Mouse (Mus musculus) liver, embryonic 14.5 days (tissue): Measurements from ENCODE around the gene Prox2. TPM values are rescaled to one million over a fixed set of nuclear protein-coding genes. Genes with fewer than 3 reads are reported as not detected.
A peak's percentile ranks its signal among the peaks of the same experiment; 100 is the strongest.

Experiments used
- ATAC-seq: fragments of 200-750 bp; cut with Nextera tagmentation; 2 replicates; pipeline ENCODE4 v1.8.0; 2017; ENCODE audit warnings: moderate number of reproducible peaks, mild to moderate bottlenecking, moderate library complexity; ENCODE audit not compliant: insufficient read depth
- DNase-seq, 3 experiments: peaks; one replicate each; pipeline ENCODE4 v3.0.0-alpha.2; 2012 to 2013; ENCODE audit warnings: low read depth in 3 of 3, low spot score in 3 of 3
- H3K27ac ChIP-seq: fragments of 300-500 bp; sonication (generic); 2 replicates; pipeline ENCODE4 v1.5.1; 2014; ENCODE audit warnings: moderate library complexity, mild to moderate bottlenecking, control low read depth, inconsistent platforms
- H3K27me3 ChIP-seq: fragments of 300-500 bp; sonication (generic); 2 replicates; pipeline ENCODE4 v1.6.1; 2014; ENCODE audit warnings: mild to moderate bottlenecking, low read length, moderate library complexity; ENCODE audit not compliant: control insufficient read depth, insufficient read depth
- H3K36me3 ChIP-seq: fragments of 300-500 bp; sonication (generic); replicated peaks from 2 replicates; pipeline ENCODE4 v1.6.1; 2014; ENCODE audit warnings: low read depth; ENCODE audit not compliant: control insufficient read depth, insufficient read depth
- H3K4me1 ChIP-seq, 2 experiments: fragments of 200-500 bp in 1 of 2; fragments of 300-500 bp in 1 of 2; sonication (generic) in 1 of 2; replicated peaks; 2 replicates each; pipeline ENCODE4 v1.6.1; 2012 to 2014; ENCODE audit warnings: antibody characterized with exemption in 1 of 2, inconsistent platforms in 1 of 2, low read length in 1 of 2; ENCODE audit not compliant: control insufficient read depth in 2 of 2, insufficient read depth in 2 of 2
- H3K4me2 ChIP-seq: fragments of 300-500 bp; sonication (generic); 2 replicates; pipeline ENCODE4 v1.6.1; 2014; ENCODE audit warnings: low read depth, mild to moderate bottlenecking, control low read depth, moderate library complexity
- H3K4me3 ChIP-seq, 2 experiments: fragments of 200-500 bp in 1 of 2; fragments of 300-500 bp in 1 of 2; sonication (generic) in 1 of 2; 2 replicates each; pipeline ENCODE4 v1.5.1; 2012 to 2014; ENCODE audit warnings: low read depth in 2 of 2, low read length in 2 of 2, mild to moderate bottlenecking in 2 of 2, control low read depth in 1 of 2, inconsistent platforms in 1 of 2, moderate library complexity in 1 of 2; ENCODE audit not compliant: insufficient read depth in 1 of 2
- H3K9ac ChIP-seq: fragments of 300-500 bp; sonication (generic); replicated peaks from 2 replicates; pipeline ENCODE4 v1.6.1; 2014; ENCODE audit warnings: mild to moderate bottlenecking, control low read depth, moderate library complexity
- H3K9me3 ChIP-seq: fragments of 300-500 bp; sonication (generic); 2 replicates; pipeline ENCODE4 v1.6.1; 2016; ENCODE audit warnings: low read length, mixed read lengths; ENCODE audit not compliant: control insufficient read depth
- CTCF ChIP-seq: IDR thresholded peaks from 2 replicates; pipeline ENCODE4 v1.5.1; 2016; ENCODE audit warnings: antibody characterized with exemption, low read depth, control low read depth
- EP300 ChIP-seq: IDR thresholded peaks from 2 replicates; pipeline ENCODE4 v1.6.1; 2016; ENCODE audit warnings: antibody characterized with exemption, low read depth
- WGBS: fragments of 180-500 bp; shearing (Covaris S2); extraction: QIAGEN DNeasy Blood & Tissue Kit; methylation state at CpG from one replicate; pipeline ENCODE4 v1.1.7; 2014; ENCODE audit not compliant: insufficient replicate concordance; 5-methylcytosine and 5-hydroxymethylcytosine counted together
- polyA plus RNA-seq, 2 experiments: library from polyadenylated mRNA; depleted of rRNA in 1 of 2; stranded (reverse) in 1 of 2; unstranded in 1 of 2; fragments of >200 nt; fragmentation: Nextera tagmentation in 1 of 2; extraction: Ambion mirVana in 1 of 2; gene quantifications; 2 replicates each; pipeline versions ENCODE4 v1.2.1 to v1.2.3; 2012 to 2014

Gene Prox2
- polyA plus RNA-seq (2012; rRNA removed) (1.0 and 1.2 TPM in 2 replicates), polyA plus RNA-seq (2014; fragmentation: Nextera tagmentation; extraction: Ambion mirVana) (2.2 and 2.8 TPM in 2 replicates)

DNA sequence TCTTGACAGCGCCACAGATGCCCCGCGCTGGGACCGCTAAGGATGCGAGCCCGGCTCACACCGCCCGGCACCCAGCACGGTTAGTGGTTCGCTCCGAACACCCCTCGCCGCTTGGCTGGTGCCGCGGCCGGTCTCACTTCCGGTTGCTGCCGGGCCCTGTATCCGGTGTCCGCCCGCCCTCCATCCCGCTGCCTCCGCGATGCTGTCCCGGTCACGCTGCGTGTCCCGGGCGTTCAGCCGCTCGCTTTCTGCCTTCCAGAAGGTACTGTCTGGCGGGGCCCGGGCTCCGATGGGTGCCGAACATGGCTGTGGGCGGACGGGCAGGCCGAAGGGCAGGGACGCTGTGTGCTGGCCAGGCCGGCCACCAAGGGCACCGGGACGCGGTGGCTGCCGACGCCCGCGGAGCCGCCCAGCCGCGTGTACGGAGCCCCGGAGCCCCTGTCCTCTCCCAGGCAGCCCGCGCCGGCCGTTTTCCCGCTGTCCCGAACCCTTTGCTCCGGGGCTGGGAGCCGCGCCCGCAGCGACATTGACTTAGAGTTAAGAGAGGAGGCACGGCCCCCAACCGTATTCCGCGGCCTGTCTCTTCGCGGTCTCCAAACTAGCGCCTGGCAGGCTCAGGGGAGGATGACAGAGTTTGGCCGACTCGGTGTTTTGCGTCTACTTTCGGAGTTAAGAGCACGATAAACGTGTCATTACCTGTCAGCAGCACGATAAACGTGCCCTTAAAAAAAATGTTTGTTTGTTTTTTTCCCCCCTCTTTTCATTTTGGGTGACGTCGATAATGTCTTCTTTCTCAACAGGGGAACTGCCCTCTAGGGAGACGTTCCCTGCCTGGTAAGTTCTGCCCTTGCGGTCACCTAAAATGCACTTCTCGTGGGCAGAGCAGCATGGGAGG is at the start of gene Prox2, which contains the start of gene Dlst:
Gene Prox2, minus strand, starts transcription at position 62 of the 895 bp plus-strand sequence.
Gene Dlst, plus strand, starts transcription at position 136 of the 895 bp plus-strand sequence.
- peak within 1 kb of the TSS; percentile 98 for H3K4me2 ChIP-seq
- peak within 1 kb of the TSS; percentile 74 to 91 for H3K4me3 ChIP-seq
- ATAC-seq (peak; percentile 95), DNase-seq (peak; percentile 67 to 75 (median 74))
- H3K36me3 ChIP-seq: peaks cover 14% of the 10 kb centered on the region
- H3K27ac ChIP-seq: peak within 1 kb of the TSS; percentile 84
- H3K9ac ChIP-seq: peak within 1 kb of the TSS; percentile 80
- no peaks in the 10 kb centered on the region for H3K9me3 ChIP-seq
- WGBS: under 1% methylated on average over 74 of the region's 83 CpGs
- peaks cover 32 to 41% of the 10 kb centered on the region in 2 experiments for H3K4me1 ChIP-seq
- peak; percentile 42 for TF ChIP-seq EP300
- TF ChIP-seq CTCF: peak; percentile 16; the same call in 1 of the 2 replicates
- no peaks in the 10 kb centered on the region for H3K27me3 ChIP-seq

DNA sequence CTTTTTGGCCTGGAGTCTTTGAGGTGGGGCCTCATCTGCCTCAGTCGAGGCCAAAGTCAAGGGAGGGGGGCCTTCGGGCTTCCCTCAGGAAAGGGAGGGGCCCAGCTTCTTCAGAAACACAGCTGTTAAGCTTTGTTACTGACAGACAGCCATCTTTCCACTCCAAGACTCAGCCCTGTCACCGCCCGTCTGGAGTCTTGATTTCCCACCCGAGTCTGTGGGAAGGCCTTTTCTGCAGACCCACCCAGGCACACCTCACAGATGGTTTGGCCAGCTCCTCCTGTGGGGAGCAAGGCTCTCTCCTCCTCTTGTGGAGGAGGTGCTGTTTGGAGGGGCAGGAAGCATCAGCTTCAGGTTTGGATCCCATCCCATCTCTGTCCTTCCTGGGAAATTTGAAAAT is 49.0 kb upstream of the Prox2 start:
- Histone ChIP-seq H3K4me2 (no peak overlapping the region), H3K9me3 (no peaks in the 10 kb centered on the region), H3K36me3 (no peaks in the 10 kb centered on the region), H3K4me3 (no peak overlapping the region), H3K27me3 (no peaks in the 10 kb centered on the region), H3K27ac (no peak overlapping the region), H3K9ac (no peak overlapping the region), H3K4me1 (no peaks in the 10 kb centered on the region; a peak in 1 of 4 replicates)
- TF ChIP-seq CTCF (no peak), EP300 (no peak)
- ATAC-seq (no peak), DNase-seq (no peak)
- WGBS: 49% methylated on average over 5 of the region's 5 CpGs

DNA sequence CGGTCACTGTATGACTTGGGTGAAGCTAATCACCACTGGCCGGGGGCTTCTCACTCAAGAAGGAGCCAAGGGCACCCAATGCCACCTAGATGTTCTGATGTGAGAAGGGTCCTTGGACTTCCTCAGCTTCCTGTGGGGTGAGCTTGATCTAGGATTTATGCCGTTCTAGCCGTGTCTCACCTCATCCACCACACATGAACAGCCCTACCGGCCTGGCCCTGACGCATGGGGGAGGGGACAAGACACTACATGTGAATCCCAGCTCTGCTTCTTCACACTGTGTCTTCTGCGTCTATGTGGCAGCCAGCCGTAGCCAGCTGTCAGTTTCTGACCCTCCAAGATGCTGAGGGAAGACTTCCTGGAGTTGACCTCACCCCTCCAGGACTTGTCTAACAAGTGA is 48.2 kb upstream of the Prox2 start:
- Histone ChIP-seq H3K27me3 (no peaks in the 10 kb centered on the region), H3K4me2 (no peak overlapping the region), H3K9me3 (no peaks in the 10 kb centered on the region), H3K4me3 (no peak overlapping the region), H3K4me1 (no peaks in the 10 kb centered on the region; a peak in 1 of 4 replicates), H3K9ac (no peak overlapping the region), H3K27ac (no peak overlapping the region), H3K36me3 (no peaks in the 10 kb centered on the region)
- ATAC-seq (no peak), DNase-seq (no peak)
- no peak for TF ChIP-seq CTCF
- no peak for TF ChIP-seq EP300
- WGBS: 69% methylated on average over 8 of the region's 8 CpGs

DNA sequence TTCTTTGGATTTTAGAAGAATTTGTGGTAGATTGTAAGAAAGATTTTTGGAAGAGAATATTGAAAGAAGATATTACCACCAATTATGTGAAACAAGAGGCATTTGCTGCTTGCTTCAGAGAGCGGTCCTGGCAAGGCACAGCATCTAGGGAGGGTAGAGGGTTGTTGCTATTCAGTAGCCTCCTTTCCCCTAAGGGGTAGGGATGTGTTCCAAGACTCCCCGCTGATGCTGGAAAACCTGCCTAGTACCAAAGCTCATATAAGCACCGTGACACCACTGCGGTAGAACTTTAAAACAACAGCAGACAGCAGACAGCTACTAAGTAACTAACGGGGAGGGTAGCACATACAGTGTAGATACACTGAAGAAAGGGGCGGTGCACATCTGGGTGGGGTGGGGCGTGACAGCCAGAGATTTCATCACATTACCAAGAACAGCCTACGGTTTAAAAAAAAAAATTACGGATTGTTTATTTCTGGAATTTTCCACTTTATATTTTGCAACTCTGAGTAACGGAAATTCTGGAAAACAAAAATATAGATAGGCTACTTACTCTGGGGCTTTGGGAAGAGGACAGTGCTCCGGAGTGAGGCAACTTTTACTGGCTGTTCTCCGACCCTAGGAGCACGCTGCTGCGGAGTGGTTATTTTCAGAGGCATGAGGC is 47.4 kb upstream of the Prox2 start:
- TF ChIP-seq CTCF: no peak
- TF ChIP-seq EP300: no peak
- H3K4me2 ChIP-seq: no peak overlapping the region
- H3K4me3 ChIP-seq: no peak overlapping the region
- H3K9ac ChIP-seq: no peak overlapping the region
- H3K4me1 ChIP-seq: no peaks in the 10 kb centered on the region; a peak in 1 of 4 replicates
- H3K36me3 ChIP-seq: no peaks in the 10 kb centered on the region
- 68% methylated on average over 14 of the region's 14 CpGs for WGBS
- ATAC-seq: no peak
- no peaks in the 10 kb centered on the region for H3K9me3 ChIP-seq
- no peak overlapping the region for H3K27ac ChIP-seq
- no peaks in the 10 kb centered on the region for H3K27me3 ChIP-seq
- no peak for DNase-seq

DNA sequence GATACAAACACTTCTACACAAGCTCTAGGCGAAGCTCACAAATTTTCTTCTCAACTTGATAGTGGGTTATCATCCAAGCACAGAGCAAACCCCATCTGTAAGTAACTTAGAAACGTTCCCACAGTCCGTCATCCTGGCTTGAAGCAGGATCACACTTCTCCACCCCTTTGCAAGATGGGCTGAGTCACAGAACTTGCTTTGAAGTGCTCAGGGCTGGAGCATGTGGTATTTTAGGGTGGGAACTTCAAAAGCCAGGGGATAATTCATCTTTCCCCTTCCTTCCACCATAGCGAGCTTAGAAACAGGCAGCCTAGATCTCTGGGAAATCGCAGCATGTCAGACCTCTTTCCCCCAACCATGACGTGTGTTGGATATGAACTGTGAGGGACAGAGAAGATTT is 45.8 kb upstream of the Prox2 start:
- H3K27me3 ChIP-seq: no peaks in the 10 kb centered on the region
- DNase-seq: no peak
- no peak overlapping the region for H3K9ac ChIP-seq
- H3K4me2 ChIP-seq: no peak overlapping the region
- H3K27ac ChIP-seq: no peak overlapping the region
- WGBS: 19% methylated on average over 6 of the region's 6 CpGs
- ATAC-seq: no peak
- H3K36me3 ChIP-seq: no peaks in the 10 kb centered on the region
- no peaks in the 10 kb centered on the region for H3K9me3 ChIP-seq
- no peak for TF ChIP-seq CTCF
- TF ChIP-seq EP300: no peak
- H3K4me1 ChIP-seq: peaks cover 0 to 4% of the 10 kb centered on the region in 2 experiments; a peak in 2 of 4 replicates
- no peak overlapping the region for H3K4me3 ChIP-seq
